Mouse (Mus musculus): ENCODE data around the gene Elp5.
"Not testable (repeated sequence)": the region's sequence is repeated elsewhere in the genome, so short reads cannot be mapped to it uniquely, and the experiment has no call there.

Elp5 gene

DNA sequence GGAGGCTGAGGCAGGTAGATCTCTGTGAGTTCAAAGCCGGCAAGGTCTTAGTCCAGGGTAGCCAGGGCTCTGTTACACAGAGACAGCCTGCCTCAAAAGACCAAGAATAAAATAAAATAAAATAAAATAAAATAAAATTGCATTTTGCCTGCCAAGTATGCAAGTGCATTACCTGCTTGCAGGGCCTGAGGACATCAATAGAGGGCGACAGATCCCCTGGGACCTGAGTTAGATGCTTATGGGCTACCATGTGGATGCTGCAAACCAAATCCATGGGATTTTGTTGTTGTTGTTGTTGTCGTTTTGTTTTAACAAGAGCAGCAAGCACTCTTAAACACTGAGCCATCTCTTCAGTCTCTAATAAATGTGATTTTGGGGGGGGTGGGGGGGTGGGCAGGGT, 50.1 kb downstream of the Elp5 start:
- DNase-seq: no peak

GRCm38 (mm10) chr11:69931769-69932168, 50.5 kb downstream of the Elp5 start:
- no peak for DNase-seq

- DNase-seq: peak in 1 of 2 experiments; percentile 41
Observed at GRCm38 (mm10) chr11:69930967-69931537, 51.3 kb downstream of the Elp5 start.

DNA sequence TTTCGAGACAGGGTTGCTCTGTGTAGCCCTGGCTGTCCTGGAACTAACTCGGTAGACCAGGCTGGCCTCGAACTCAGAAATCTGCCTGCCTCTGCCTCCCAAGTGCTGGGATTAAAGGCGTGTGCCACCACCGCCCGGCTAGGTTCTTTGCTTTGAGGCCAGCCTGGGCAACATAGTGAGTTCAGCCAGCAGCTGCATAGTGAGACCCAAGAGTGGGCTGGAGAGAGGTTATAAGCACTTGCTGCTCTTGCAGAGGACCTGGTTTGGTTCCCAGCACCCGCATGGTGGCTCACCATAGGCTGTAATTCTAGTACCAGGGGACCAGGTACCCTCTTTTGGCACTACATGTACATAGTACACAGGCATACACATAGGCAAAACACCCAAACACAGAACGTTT, 52.1 kb downstream of the Elp5 start:
- DNase-seq: not testable (repeated sequence)

DNA sequence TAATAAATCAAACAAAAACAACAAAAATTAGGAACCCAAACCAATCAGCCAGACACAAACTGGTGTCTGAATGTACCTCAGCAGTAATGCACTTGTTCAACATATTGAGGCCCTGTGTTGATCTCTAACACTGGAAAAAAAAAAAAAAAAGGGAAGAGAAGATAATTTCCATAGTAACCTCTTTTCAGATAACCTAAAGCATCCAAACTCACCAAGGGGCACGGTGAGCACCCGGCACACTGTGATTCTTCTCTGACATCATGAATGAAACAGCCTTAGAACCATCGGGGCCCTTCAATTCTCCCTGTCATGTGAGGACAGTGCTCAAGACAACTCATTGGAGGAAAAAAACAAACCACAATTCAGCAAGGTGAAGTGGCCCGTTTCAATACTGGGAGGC, 52.6 kb downstream of the Elp5 start:
- no peak for DNase-seq

- DNase-seq: no peak
Observed at GRCm38 (mm10) chr11:69927501-69927900, 54.8 kb downstream of the Elp5 start.

- peak in 1 of 2 experiments; percentile 17 for DNase-seq
Observed at GRCm38 (mm10) chr11:69922796-69923195, 59.5 kb downstream of the Elp5 start.

GRCm38 (mm10) chr11:69922012-69922756, 60.1 kb downstream of the Elp5 start:
- peak in 1 of 2 experiments; percentile 16 for DNase-seq

DNA sequence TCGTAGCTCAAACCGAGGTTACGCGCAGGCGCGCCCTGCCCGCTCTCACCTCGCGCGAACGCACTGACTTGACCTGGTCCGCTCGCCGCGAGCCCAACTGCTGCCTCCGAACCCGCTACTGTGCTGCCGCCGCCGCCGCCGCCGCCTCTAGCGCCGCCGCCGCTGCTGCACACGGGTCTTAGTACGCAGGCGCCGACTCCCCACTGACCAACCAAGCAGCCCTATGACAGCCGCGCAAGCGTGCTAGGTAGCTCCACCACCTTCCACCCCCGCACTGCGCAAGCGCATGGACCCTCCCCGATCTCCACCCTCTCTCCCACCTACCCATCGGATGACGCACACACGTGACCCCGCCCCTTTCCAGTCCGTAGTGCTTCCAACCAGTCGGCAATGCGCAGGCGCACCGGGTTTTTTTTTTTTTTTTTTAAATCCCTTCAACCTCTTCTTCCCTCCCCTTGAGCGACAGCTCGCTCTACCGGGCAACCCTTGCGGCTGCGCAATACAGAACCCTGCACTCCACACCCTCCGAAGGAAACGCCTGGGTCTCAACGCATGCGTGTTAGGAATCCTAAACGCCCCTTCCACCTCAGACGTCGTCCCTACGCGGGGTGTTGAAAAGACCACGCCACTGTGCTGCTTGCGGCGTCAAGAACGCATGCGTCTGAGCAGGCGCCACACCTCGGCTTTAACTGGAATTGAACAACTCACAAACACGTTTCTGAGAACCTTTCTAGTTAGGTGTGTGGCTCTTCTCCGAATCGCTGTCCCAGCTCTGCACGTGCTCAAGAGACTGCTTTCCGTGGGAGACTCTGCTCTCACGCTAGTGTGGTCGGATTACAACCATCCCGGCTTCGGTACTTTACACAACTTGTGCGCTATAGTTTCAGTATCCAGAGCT, 61.0 kb downstream of the Elp5 start, which contains the start of gene Eif5a:
Gene Eif5a (minus strand): TSS at position 845 of the 898 bp plus-strand sequence.
- peak; percentile 100 for DNase-seq

DNA sequence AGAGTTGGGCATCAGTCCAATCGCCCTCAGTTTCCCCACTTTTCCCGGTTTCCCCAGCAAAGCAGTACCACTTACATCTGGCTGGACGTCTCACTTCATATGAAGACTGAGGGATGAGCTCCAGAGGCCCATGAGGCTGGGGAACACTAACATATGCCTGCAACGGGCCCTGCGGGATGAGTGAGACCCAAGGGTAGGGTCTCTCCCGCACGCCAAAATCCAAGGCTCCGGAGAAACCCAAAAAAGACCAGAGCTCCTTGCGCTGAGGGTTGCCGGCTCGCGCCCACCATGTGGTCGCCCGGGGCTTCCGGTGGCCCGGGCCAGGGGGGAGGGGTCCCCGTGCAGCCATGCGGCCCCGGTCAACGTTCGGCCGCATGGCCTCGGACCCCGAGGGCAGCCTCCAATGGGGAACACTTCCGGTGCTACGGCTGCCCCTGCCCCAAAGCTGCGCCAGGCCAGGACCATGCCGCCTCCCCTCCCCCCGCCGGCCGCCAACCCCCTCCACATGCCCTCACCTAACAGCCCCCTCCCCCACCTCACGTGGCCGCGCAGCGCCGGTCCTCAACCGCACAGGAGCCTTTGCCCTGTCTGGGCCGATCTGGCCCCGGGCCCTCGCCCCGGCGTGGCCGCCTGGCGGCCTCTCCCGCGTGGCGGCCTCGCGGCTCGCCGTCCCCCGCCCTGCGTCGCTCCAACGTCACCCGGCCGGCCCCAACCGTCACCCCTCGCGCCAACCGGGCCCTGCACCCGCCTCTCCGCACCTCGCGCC, 61.9 kb downstream of the Elp5 start:
- DNase-seq: no peak

DNA sequence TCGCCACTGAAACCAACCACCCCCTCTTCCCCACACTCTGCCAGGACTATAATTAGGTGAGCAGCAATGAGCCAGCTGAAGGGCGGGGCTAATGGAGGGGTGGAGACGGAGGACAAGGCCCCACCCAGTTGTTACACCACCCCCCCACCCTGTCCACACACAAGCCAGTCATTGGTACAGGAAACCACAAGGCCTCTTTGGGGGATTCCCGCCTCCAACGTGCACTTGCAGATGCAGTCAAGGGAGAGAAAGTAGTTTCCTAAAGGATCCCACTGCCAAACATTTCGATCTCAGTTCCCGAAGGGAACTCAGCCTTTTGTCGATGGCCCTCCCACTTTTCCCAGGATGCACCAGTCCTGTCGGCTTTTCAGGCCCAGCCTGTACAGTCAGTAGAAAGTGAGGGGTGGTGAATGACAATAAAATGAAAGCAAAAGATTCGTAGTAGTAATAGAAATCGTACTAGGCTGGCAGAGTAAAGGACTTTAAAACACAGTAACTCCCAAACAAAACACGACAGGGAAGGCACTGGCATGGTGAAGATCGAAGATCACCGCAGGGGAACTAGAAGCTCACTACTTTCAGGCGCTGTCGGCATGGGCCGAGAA, 62.6 kb downstream of the Elp5 start:
- peak; percentile 86 to 88 for DNase-seq

- no peak for DNase-seq
Observed at GRCm38 (mm10) chr11:69919053-69919452, 63.3 kb downstream of the Elp5 start.
